Mouse (Mus musculus) cortical plate, adult 2 months (tissue): Measurements from ENCODE around the gene Pcgf2. TPM values are rescaled to one million over a fixed set of nuclear protein-coding genes. Genes with fewer than 3 reads are reported as not detected.

Experiments used
- H3K27ac ChIP-seq: fragments of 200-500 bp; 2 replicates; pipeline ENCODE4 v1.5.1; 2012; ENCODE audit warnings: low read length, control low read depth, inconsistent platforms; ENCODE audit not compliant: insufficient read depth
- H3K4me1 ChIP-seq: fragments of 200-500 bp; 2 replicates; pipeline ENCODE4 v1.6.1; 2011; ENCODE audit warnings: low read length; ENCODE audit not compliant: control insufficient read depth, insufficient read depth
- H3K4me3 ChIP-seq: fragments of 200-500 bp; 2 replicates; pipeline ENCODE4 v1.5.1; 2011; ENCODE audit warnings: mild to moderate bottlenecking, low read length, control low read depth; ENCODE audit not compliant: insufficient read depth
- CTCF ChIP-seq: fragments of 200-500 bp; IDR thresholded peaks from 2 replicates; pipeline ENCODE4 v1.5.1; 2011; ENCODE audit warnings: mild to moderate bottlenecking, control low read depth, low read length; ENCODE audit not compliant: insufficient read depth; ENCODE audit errors: extremely low read depth
- POLR2A ChIP-seq: fragments of 200-500 bp; IDR thresholded peaks from 2 replicates; pipeline ENCODE4 v1.6.1; 2011; ENCODE audit warnings: mild to moderate bottlenecking, low read length, control low read depth; ENCODE audit not compliant: insufficient read depth; ENCODE audit errors: extremely low read depth
- polyA plus RNA-seq: library from polyadenylated mRNA; depleted of rRNA; stranded (reverse); fragments of >200 nt; gene quantifications from 2 replicates; pipeline ENCODE4 v1.2.3, GENCODE M21; 2012; rRNA removed

Pcgf2 gene
- polyA plus RNA-seq, 1 experiment = 64.1 TPM

DNA sequence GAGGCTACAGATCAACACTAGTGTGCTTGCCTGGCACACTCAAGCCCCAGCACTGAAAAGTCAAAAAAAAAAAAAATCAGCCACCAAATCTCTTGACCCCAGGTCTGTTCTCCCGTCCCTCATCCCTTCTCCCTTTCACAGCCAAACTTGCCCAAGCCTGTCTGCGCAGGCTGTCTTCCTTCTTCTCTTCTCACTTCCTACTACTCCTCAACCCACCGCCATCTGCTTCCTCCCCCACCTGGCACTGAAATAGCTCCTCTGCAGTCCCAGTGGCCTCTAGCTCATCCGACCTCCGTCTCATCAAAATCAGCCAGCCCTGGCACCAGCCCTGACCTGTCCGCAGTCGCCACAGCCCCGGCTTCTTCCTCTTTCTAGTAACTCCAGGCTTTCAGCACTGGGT is 58.6 kb downstream of the Pcgf2 start:
- H3K4me3 ChIP-seq = no peak overlapping the region
- H3K4me1 ChIP-seq = peaks cover 7% of the 10 kb centered on the region; the same call in 1 of the 2 replicates
- H3K27ac ChIP-seq = peak overlapping the region; percentile 66
- no peak for TF ChIP-seq CTCF
- no peak for TF ChIP-seq POLR2A

Other genes starting within 250 kb of the Pcgf2 start
- 0.06 TPM in 1 of 2 replicates, not detected in the other for gene 4933428G20Rik, start 200.2 kb downstream of the Pcgf2 start, polyA plus RNA-seq
- 141 and 146 TPM in 2 replicates for gene Srcin1, start 124.3 kb downstream of the Pcgf2 start, polyA plus RNA-seq
- gene Epop, start 70.8 kb downstream of the Pcgf2 start, polyA plus RNA-seq = 89.5 and 95.2 TPM in 2 replicates
- gene Mllt6, start 37.1 kb downstream of the Pcgf2 start, polyA plus RNA-seq = 78.5 and 83.4 TPM in 2 replicates
- gene Cisd3, start 14.7 kb downstream of the Pcgf2 start, polyA plus RNA-seq = 59.9 and 65.5 TPM in 2 replicates
- gene Psmb3, start 2.9 kb upstream of the Pcgf2 start, polyA plus RNA-seq = 249 and 256 TPM in 2 replicates
- 64.7 and 67.2 TPM in 2 replicates for gene Pip4k2b, start 44.2 kb upstream of the Pcgf2 start, polyA plus RNA-seq
- 16.4 TPM in 2 replicates for gene Cwc25, start 66.1 kb upstream of the Pcgf2 start, polyA plus RNA-seq
- gene 1700001P01Rik, start 75.4 kb upstream of the Pcgf2 start, polyA plus RNA-seq = 0.76 and 1.6 TPM in 2 replicates
- gene Rpl23, start 81.9 kb upstream of the Pcgf2 start, polyA plus RNA-seq = 287 and 301 TPM in 2 replicates
- gene Lasp1, start 98.5 kb upstream of the Pcgf2 start, polyA plus RNA-seq = 130 and 132 TPM in 2 replicates
- gene B230217C12Rik, start 140.3 kb upstream of the Pcgf2 start, polyA plus RNA-seq = 122 and 130 TPM in 2 replicates
- gene Fbxo47, start 183.7 kb upstream of the Pcgf2 start, polyA plus RNA-seq = 1.3 and 1.6 TPM in 2 replicates